Mouse (Mus musculus) embryonic stem cell, embryonic (primary cell): ENCODE measurements around the gene Rims1.

Experiments used
- CTCF ChIA-PET, 4 experiments: fragments of 300-600 bp in 2 of 4; fragments of 350-600 bp in 2 of 4; sonication (Branson Sonifier 250); formaldehyde crosslinking; loops; one replicate each; lab custom pipeline; 2022; ENCODE audit warnings: inconsistent platforms in 2 of 4; lab: Charles Lee
- POLR2A ChIA-PET, 4 experiments: fragments of 300-600 bp in 2 of 4; fragments of 350-600 bp in 2 of 4; sonication (Branson Sonifier 250); formaldehyde crosslinking; loops; one replicate each; lab custom pipeline; 2022; ENCODE audit warnings: antibody characterized with exemption in 4 of 4, inconsistent platforms in 1 of 4; lab: Charles Lee

The Rims1 gene

GRCm38 (mm10) chr1:22293953-22294352 is 511.8 kb downstream of the Rims1 start:
- ChIA-PET POLR2A (no interaction called here), CTCF (interaction anchor here in 1 of 4 experiments (1.2 kb wide), 1 partner anchor 92 kb away, joined by 3 read pairs; no protein-coding TSS in a partner anchor)

GRCm38 (mm10) chr1:22293310-22293709 is 512.5 kb downstream of the Rims1 start:
- POLR2A ChIA-PET: interaction anchor here in 1 of 4 experiments (1.1 kb wide), 1 partner anchor 14 kb away, joined by 3 read pairs; no protein-coding TSS in a partner anchor
- CTCF ChIA-PET: no interaction called here

GRCm38 (mm10) chr1:22286807-22287206 is 519.0 kb downstream of the Rims1 start:
- ChIA-PET CTCF (no interaction called here), POLR2A (no interaction called here)

GRCm38 (mm10) chr1:22279954-22280353 is 525.8 kb downstream of the Rims1 start:
- ChIA-PET POLR2A (no interaction called here), CTCF (no interaction called here)

- ChIA-PET POLR2A (no interaction called here), CTCF (no interaction called here)
These were observed 531.7 kb downstream of the Rims1 start for GRCm38 (mm10) chr1:22274081-22274480.

GRCm38 (mm10) chr1:22270131-22270530 is 535.7 kb downstream of the Rims1 start:
- POLR2A ChIA-PET: interaction anchor here in 2 of 4 experiments (0.6 to 0.7 kb wide), 2 partner anchors 310 to 858 kb away, joined by 3 to 5 read pairs; no protein-coding TSS in a partner anchor
- CTCF ChIA-PET: no interaction called here

- ChIA-PET CTCF (interaction anchor here in 3 of 4 experiments (0.5 to 1.5 kb wide), 10 partner anchors 308 to 1050 kb away, joined by 3 to 15 read pairs (median 4); partner anchors contain the start of gene Tmem14a (in 1 of the 3)), POLR2A (no interaction called here)
These were observed 537.0 kb downstream of the Rims1 start for GRCm38 (mm10) chr1:22268581-22269359.

- ChIA-PET POLR2A (no interaction called here), CTCF (interaction anchor here in 1 of 4 experiments (0.5 kb wide), 1 partner anchor 109 kb away, joined by 4 read pairs; no protein-coding TSS in a partner anchor)
These were observed 539.3 kb downstream of the Rims1 start for GRCm38 (mm10) chr1:22266491-22266890.

- CTCF ChIA-PET: no interaction called here
- POLR2A ChIA-PET: no interaction called here
These were observed 540.3 kb downstream of the Rims1 start for GRCm38 (mm10) chr1:22265528-22265927.

GRCm38 (mm10) chr1:22262169-22262950 is 543.4 kb downstream of the Rims1 start:
- CTCF ChIA-PET: no interaction called here

GRCm38 (mm10) chr1:22261702-22262101 is 544.1 kb downstream of the Rims1 start:
- ChIA-PET CTCF (no interaction called here), POLR2A (no interaction called here)

More at GRCm38 (mm10) chr1:22262169-22262950, 543.4 kb downstream of the Rims1 start:
- POLR2A ChIA-PET: no interaction called here

GRCm38 (mm10) chr1:22260291-22260690 is 545.5 kb downstream of the Rims1 start:
- CTCF ChIA-PET: no interaction called here
- POLR2A ChIA-PET: no interaction called here

- POLR2A ChIA-PET: no interaction called here
- CTCF ChIA-PET: interaction anchor here in 1 of 4 experiments (0.7 kb wide), 1 partner anchor 1427 kb away, joined by 8 read pairs; no protein-coding TSS in a partner anchor
These were observed 547.4 kb downstream of the Rims1 start for GRCm38 (mm10) chr1:22258356-22258755.

GRCm38 (mm10) chr1:22254278-22254677 is 551.5 kb downstream of the Rims1 start:
- ChIA-PET CTCF (no interaction called here), POLR2A (no interaction called here)

- CTCF ChIA-PET: no interaction called here
- POLR2A ChIA-PET: no interaction called here
These were observed 552.9 kb downstream of the Rims1 start for GRCm38 (mm10) chr1:22252873-22253272.

- ChIA-PET POLR2A (no interaction called here), CTCF (no interaction called here)
These were observed 556.9 kb downstream of the Rims1 start for GRCm38 (mm10) chr1:22248898-22249386.

GRCm38 (mm10) chr1:22245748-22246147 is 560.0 kb downstream of the Rims1 start:
- ChIA-PET CTCF (no interaction called here), POLR2A (no interaction called here)
